Mouse (Mus musculus) cerebellum, postnatal 4 days (tissue): ENCODE data around the gene Ern2.

Experiments used
- DNase-seq, 2 experiments: peaks; one replicate each; pipeline ENCODE4 v3.0.0; 2022; ENCODE audit warnings: low spot score in 2 of 2, mixed read lengths in 1 of 2

The Ern2 gene

GRCm38 (mm10) chr7:122186043-122186442 is at the start of gene Ern2:
Ern2 (minus strand) TSS chr7:122186207.
- DNase-seq: no peak

DNA sequence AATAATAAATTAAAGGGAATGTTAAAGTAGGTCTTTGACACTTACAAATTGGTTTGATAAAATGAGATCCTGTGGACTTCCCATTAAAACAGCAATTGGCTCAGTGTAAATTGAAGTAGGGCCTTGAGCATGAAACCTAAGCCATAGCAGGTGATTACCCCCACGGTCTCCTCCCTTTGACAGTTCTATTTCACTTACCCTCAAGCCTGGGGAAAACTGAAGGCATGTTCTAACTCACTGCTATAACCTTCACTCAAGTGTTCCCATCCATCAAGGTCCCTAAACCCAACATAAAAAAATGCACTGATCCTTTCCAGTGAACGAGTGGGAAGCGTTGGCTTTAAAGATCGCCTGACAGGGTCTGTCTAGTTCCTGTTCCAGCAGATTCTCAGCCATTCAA is 44.9 kb upstream of the Ern2 start:
- DNase-seq: no peak

- no peak for DNase-seq
These were observed 43.9 kb upstream of the Ern2 start for GRCm38 (mm10) chr7:122229916-122230315.

GRCm38 (mm10) chr7:122229306-122229705 is 43.3 kb upstream of the Ern2 start:
- no peak for DNase-seq

DNA sequence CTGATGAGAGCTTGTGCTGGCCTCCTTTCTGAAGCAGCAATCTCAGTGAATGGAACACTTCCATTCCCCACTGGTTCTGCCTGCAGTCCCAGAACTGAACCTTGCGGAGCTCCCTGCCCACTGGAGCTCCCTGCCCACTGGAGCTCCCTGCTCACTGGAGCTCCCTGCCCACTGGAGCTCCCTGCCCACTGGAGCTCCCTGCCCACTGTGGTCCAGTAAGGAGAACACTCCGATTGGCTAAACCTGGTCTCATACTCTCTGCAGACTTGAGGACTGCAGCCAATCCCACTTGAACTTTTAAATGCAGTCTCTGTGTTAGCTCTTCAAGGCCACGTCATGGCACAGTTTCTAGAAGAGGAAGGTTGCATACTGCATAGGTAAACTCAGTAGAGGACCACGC is 40.7 kb upstream of the Ern2 start:
- DNase-seq: no peak

- DNase-seq: no peak
These were observed 40.2 kb upstream of the Ern2 start for GRCm38 (mm10) chr7:122226020-122226742.

DNA sequence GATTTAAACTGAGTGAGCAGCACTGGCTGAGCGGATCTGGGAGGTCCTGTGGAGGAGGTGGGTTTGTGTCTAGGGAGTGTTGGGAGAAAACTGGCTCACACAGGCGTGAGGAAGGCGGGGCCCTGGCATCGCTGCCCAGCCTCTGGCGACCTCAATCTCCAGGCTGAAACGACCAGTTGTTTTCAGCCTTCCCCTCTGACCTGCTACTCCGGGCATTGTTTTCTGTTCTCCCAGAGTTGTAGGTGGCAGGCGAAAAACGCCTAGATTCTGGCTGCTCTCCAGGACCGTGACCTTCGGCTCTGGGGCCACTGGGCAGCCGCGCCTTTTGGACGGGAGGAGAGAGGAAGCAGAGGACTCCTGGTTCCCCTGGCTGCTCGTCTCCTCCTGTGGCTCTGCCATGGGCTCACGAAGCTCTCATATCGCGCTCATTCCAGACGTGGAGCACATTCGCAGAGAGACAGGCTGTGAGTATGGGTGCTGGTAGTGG is 33.4 kb upstream of the Ern2 start, which contains the start of gene Chp2:
Gene Chp2 (plus strand): TSS at position 182 of the 487 bp plus-strand sequence.
- DNase-seq: no peak

DNA sequence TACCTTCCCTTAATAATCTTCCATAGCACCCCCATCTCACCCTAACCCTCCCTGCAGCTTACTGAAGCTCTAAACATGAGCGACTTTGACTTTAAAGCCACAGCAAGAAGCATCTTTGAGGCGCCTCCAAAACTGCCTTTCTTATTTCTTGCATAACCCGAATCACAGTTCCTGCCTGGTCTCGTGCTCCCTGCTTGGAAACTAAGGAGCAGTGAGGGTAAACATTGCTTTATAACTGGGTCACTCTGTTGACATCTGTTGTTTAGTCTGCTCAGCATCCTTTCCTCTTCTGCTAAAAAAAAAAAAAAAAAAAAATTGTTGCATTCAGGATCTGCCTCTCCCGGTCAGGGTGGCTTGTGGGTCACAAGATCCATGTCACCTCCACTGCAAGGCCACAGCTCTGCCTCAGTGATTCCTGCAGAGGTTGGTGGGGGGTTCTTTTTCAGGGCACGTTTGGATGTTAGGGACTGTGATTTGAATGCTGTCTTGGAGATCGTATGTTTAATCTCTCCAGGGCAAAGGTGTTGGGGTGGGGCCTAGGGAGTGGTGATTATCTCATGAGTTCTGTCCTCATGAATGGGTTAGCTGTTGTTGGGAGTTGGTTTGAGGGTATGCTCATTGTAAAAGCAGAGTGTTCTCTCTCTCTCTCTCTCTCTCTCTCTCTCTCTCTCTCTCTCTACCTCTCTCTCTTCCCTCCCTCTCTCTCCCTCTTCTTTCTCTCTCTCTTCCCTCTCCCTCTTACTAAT is 22.4 kb upstream of the Ern2 start:
- no peak for DNase-seq

GRCm38 (mm10) chr7:122206121-122206520 is 20.1 kb upstream of the Ern2 start:
- no peak for DNase-seq

- no peak for DNase-seq
These were observed 17.9 kb upstream of the Ern2 start for GRCm38 (mm10) chr7:122203936-122204335.

- DNase-seq: no peak
These were observed 13.3 kb upstream of the Ern2 start for GRCm38 (mm10) chr7:122199296-122199695.

GRCm38 (mm10) chr7:122197306-122197705 is 11.3 kb upstream of the Ern2 start:
- DNase-seq: peak in 1 of 2 experiments; percentile 39

GRCm38 (mm10) chr7:122196771-122197170 is 10.8 kb upstream of the Ern2 start:
- no peak for DNase-seq

- no peak for DNase-seq
These were observed 7.9 kb upstream of the Ern2 start for GRCm38 (mm10) chr7:122193919-122194318.

- DNase-seq: no peak
These were observed 5.1 kb upstream of the Ern2 start for GRCm38 (mm10) chr7:122191097-122191496.

GRCm38 (mm10) chr7:122189484-122189883 is 3.5 kb upstream of the Ern2 start:
- DNase-seq: peak in 1 of 2 experiments; percentile 36

GRCm38 (mm10) chr7:122184569-122184968 is 1.4 kb downstream of the Ern2 start:
- no peak for DNase-seq

GRCm38 (mm10) chr7:122180720-122181119 is 5.3 kb downstream of the Ern2 start:
- no peak for DNase-seq

DNA sequence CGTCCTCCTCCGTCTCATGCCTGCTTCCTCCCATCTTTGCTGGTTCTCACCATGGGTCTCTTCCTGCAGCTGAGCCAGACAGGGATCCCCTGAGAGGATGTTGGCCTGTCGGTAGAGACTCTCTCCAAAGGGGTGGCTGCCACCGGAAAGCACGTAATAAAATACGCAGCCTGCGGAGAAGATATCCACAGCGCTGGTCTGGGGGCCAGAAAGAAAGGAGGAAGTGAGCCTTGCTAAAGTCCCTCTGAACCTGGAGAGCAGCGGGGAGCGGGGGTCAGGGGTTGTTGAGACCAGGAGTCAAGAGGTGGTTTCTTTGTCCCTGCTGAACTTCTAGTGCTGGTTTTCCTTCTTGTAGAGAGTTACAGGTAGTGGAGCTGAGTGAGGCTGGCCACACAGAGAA is 14.4 kb downstream of the Ern2 start:
- no peak for DNase-seq

DNA sequence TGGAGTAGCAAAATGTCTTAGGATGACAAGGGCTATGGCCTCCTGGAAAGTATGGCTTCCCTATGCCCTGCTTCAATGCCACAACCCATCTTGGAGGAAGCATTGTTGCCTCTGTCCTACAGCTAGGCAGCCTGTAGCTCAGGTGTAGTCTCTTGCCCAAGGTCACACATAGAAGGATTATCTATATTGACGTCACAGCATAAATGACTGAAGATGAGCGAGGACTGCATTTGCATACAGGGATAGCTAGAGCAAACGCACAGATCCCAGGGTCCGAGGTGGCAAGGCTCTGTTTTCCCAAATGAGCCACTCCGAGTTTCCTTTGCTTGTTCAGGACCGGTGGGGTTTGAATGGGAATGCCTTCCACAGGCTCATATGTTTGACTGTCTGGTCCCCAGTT is 15.3 kb downstream of the Ern2 start:
- DNase-seq: no peak

DNA sequence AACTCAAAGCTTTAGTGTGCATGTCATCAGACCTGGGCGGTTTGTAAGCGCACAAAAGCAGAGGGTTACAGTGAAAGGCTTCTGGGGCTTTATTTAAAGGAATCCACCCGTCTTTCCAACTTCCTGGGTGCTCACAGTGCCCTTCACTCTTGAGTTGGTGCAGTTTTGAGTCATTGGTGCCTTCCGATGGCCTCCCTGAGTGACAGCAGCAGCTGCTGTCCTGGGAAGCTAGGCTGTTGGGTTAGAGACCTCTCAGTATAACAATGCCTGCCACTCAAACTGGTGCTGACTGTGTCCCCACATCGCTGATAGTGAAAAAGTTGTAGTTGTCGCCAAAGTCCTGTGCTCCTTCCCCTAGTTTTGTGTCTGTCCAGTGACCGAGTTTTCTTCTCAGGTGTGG is 18.8 kb downstream of the Ern2 start:
- DNase-seq: no peak

DNA sequence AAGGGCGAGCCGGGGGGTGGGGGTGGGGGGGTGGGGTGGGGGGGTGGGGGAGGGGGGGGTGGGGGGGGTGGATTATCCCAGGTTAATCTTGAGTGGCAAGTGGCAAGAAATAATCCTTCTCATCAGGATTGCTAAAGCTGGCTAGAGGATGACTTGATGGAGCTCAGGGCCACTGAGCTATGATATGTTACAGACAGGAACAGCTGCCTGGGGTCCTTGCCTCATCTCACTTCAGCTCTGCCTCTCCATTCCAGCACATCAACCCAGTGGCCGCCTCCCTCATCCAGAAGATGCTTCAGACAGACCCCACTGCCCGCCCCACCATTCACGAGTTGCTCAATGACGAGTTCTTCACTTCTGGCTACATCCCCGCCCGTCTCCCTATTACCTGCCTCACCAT is 22.2 kb downstream of the Ern2 start:
- DNase-seq: no peak

- DNase-seq: no peak
These were observed 26.0 kb downstream of the Ern2 start for GRCm38 (mm10) chr7:122160037-122160436.
